Mouse (Mus musculus) 3134 (cell line): ENCODE measurements around the gene Ina.

Experiments used
- DNase-seq: peaks from one replicate; pipeline ENCODE4 v3.0.0-alpha.2; 2011; ENCODE audit warnings: low spot score; ENCODE audit not compliant: insufficient read length; ENCODE audit errors: extremely low read depth

The Ina gene

DNA sequence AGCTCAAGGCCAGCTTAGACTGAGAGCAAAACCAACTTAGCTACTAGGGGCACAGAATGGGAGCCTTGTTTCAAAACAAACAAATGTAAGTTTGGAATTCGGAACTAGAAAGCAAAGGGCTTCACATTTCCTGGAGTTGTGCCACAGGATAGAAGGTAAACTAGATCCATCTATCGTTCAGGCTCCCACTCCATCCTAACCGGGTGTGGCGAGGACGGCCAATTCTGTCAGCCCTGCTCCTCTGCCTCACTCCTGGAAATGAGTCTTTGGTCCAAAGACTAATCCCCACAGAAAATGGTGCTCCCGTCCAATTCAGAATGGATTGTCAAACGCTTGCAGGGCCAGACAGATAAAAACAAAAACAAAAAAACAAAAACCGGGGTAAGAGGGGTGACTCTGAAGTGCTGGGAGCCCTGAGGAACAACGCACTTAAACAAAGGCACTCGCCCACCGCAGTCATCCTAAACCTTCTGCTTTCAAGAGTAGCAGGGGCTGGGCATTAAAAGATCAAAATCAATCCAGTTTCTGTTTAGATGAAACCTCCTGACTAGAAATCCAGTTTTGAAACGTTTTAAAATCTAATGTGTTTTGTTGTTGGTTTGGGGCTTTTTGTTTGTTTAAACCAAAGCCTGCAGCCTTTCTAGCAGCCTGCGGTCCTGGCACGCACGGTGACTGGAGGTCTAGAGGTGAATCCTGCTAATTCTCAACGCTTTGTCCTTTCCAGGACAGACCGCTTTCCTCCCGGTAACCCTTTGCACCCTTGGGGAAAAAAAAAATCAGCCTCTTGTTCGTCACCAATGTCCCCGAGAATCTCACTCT is 949 bp upstream of the Ina start:
- DNase-seq: no peak

DNA sequence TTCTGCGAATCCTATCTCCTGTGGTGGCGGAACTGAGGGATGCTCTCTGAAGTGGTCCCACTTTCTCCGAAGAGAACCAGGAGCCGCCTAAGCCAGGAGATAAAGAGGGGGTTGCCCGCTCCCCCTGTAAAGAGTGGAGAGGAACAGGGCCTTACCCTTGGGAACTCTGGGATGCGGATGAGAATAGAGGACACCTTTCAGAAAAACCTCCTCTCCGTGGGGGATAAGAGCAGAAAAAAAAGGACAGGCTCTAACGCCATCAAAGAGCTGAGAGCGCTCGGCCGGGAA is 395 bp upstream of the Ina start:
- no peak for DNase-seq

DNA sequence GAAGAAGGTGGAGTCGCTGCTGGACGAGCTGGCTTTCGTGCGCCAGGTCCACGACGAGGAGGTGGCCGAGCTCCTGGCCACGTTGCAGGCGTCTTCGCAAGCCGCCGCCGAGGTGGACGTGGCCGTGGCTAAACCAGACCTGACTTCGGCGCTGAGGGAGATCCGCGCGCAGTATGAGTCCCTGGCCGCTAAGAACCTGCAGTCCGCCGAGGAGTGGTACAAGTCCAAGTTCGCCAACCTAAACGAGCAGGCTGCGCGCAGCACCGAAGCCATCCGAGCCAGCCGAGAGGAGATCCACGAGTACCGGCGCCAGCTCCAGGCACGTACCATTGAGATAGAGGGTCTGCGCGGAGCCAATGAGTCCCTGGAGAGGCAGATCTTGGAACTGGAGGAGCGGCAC is 898 bp downstream of the Ina start:
- DNase-seq: no peak

DNA sequence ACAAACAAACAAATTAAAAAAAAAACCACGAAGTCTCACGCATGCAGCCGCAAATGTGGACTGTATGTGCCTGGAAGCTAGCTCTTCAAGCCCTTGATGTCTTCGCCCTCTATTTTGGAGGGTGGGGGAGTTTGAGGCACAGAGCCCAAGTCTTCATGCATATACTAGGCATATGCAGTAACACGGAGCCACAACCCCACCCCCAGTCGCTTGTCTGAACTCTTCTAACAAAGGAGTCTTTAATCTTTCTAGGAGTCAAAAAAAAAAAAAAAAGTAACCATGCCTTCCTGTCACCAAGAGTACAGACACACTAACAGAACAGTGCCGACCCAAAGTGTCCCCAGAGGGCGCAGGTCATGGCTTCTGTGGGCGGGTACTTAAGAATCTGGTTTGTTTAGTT is 1.5 kb downstream of the Ina start:
- DNase-seq: no peak

DNA sequence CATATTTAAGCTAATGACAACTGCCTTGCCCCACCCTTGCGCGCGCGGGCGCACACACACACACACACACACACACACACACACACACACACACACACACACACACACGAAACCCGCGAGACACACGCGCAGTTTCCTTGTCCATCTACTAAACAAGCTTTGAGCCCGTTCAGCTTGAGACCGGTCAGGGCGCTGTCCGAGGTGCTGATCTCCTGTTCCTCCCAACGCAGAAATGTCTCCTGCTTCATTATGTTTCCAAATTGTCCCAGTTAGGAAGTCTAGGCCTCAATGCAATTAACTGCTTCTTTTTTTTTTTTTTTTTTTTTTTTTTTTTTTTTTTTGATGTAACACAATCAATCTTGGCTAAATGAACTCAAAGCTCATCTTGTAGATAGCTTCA is 2.0 kb downstream of the Ina start:
- DNase-seq: no peak

DNA sequence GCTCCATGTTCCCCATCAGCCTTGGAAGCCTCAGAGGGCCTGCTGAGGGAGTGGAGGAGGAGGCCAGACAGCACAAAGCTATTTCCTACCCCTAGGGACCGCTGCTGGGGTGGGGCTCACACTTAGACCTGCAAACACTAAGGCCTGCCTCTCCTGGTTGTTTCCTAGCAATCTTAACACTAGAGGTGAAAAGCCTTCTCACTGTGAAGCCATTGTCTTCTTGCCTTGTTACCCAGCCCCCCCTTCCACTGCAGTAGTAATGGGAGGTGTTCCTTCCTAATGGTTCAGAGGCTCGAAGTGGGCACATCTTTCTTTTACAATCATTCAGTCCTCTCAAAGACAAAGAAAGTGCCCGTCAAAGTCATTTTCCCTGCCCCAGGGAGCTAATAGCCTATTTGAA is 3.3 kb downstream of the Ina start:
- no peak for DNase-seq

DNA sequence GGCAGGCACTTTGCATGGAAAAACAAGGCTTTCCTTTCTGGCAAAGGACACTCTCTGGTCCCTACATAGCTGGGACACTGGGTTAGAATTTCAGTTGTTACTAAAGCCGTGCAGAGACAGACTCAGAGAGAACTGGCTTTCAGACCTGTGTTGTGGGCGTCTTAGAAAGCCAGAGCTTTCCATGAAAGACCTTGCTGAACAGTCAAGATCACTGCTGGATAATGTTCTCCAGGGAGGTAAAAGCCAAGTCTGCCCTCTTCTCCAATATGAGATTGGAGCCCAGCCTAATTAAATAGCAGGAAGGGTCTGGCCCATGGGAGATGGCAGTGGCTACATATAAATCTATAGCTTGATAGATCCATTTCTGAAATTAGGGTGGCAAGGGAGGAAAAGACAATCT is 3.8 kb downstream of the Ina start:
- no peak for DNase-seq

DNA sequence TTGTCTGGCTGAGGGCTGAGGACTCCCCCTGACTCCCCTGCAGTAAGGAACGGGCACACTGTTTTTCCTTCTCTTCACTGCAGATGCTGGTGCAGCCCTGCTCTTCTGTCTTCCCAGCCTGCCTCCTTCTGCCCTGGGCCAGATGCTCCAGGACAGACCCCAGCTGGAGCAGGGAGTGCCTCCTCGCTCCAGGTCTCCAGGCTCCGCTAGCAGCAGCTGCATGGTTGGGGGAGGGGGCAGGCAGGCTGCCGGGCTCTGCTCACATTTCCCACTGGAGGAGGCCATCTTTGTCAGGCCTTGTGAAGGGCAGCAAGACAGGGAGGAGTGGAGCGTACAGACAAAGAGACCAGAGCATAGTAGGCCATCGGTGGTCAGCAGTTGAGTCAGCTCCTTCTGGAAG is 4.8 kb downstream of the Ina start:
- no peak for DNase-seq

DNA sequence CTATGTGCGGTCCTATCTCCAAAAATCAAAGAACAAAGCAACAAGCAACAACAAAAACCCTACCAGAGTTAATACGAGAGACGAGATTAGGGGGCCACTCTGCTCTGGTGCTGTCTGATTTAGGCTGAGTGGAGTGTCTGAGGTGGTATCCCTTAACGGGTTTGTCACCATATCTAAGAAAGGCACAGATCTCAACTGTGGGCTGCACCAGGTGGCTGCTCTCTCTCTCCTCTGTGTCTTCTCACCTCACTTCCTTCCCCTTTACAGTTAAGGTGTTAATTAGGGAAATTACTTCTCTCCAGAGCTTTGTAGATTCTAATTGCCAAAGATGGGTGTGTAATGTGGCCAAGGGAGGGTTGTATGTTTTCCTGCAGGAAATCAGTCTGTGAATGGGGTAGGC is 8.2 kb downstream of the Ina start:
- no peak for DNase-seq

DNA sequence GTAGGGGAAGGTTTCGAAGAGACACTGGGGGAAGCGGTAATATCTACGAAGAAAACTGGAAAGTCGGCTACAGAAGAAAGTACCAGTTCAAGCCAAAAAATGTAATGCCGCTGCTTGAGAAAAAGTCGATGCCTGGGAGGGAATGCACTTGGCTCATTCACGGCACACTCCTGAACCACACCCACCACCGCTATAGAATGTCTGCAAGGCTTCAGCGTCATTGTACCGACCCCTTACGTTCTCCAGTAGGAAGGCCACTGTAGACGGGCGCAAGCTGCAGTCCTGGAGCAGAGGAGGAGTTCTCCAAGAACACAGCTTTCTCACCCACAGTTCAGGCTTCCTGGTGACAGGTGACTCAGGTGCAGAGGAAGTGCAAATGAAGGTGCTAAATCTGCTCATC is 9.0 kb downstream of the Ina start:
- DNase-seq: no peak

DNA sequence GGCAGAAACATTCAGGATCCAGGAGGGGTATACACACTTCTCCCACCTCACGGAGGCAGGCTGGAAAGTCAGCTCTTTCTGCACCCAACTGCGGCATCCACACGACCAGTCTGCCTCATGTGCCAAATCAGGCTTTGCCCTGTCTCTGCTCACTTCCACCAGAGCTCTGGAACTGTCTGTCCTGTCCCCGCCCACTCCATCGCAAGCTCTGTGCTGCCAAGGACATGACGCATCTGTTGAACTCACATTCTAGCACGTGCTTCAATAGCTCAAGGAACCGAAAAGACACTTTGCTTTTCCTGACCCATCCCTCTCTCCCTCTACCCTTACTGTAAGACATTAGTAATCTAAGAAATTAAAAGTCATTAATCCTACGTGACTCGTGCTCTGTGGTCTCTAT is 10.5 kb downstream of the Ina start:
- DNase-seq: peak; percentile 49

DNA sequence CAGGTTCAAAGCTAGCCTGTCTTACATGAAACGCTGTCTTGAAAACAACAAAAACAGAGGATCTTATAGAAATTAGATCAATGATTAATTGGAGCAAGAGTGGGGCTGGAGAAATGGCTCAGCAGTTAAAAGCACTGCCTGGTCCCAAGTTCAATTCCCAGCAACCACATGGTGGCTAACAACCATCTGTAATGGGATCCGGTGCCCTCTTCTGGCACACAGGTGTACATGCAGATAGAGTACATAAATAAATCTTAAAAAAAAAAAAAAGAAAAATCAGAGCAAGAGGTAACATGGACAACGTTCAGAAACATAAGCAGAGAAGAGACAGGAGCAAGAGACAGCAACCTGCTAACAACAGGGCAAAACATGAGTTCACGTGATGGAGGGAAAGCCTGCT is 12.0 kb downstream of the Ina start:
- DNase-seq: no peak

DNA sequence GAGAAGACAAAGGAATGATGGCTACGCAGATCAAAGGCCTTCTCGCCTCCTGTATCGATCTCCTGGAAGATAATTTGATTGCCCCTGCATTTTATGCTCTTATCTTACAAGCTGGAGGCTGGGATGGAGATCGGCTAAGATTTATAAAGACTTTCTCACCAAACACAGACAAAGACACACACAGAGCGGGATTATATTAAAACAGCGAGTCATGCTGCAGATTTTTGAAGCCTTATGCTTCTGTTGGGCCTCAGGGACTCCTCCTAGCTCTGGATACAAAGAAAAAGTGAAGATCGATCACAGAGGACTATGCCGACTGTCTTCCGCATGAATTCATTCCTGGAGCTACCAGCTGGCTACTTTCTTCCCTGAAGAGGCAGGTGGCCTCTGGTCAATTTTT is 15.3 kb downstream of the Ina start:
- DNase-seq: no peak

DNA sequence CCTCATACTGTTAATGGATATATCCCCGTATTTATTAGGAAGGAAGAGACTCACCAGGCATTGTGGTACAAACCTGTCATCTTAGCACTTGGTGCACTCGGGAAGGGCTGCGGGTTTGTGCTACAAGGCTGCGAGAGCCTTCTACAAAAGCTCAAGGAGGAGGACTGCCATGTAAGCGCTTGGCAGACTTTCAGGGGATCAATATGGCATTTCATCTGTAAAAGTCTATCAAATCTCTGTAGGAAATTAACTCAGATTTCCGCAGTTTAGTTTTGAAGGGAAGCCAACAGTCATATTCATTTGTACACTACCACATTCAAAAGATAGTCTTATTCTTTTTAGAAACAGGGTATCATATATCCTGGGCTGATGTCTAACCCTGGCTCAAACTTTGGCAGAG is 17.3 kb downstream of the Ina start:
- DNase-seq: no peak

DNA sequence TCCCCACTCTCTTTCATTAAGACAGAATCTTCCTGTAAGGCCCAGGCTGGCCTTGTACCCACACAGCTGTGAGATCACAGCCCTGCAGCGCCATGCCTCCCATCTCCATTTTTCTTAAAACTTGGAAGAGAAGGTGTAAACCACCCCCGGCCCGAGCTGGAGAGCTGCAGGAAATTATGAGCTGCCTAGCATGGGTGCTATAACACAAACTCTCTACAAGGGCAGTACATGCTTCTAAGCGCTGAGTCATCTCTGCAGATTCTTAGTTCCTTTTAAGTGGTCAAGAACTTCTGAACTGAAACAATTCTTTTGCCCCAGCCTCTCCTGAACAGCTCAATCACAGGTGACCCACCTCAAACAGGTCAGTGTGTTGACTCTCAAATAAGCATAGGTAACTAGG is 20.4 kb downstream of the Ina start:
- no peak for DNase-seq

DNA sequence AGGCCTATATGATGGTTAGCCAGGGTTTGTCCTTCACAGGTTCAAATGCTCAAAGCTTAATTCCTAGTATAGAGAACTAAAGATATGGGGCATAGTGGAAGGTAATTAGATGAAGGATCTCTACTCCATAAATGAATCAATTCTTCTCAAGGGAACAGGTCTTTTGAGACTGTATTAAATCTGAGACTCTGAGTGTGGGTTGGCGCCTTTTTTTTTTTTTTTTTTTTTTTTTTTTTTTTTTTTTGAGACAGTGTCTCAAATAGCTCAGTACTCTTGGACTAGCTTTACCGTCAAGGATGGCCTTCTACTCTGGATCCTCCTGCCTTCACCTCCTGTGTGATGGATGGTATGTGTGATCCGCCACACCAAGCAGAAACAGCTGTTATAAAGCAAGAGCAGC is 22.1 kb downstream of the Ina start:
- no peak for DNase-seq

DNA sequence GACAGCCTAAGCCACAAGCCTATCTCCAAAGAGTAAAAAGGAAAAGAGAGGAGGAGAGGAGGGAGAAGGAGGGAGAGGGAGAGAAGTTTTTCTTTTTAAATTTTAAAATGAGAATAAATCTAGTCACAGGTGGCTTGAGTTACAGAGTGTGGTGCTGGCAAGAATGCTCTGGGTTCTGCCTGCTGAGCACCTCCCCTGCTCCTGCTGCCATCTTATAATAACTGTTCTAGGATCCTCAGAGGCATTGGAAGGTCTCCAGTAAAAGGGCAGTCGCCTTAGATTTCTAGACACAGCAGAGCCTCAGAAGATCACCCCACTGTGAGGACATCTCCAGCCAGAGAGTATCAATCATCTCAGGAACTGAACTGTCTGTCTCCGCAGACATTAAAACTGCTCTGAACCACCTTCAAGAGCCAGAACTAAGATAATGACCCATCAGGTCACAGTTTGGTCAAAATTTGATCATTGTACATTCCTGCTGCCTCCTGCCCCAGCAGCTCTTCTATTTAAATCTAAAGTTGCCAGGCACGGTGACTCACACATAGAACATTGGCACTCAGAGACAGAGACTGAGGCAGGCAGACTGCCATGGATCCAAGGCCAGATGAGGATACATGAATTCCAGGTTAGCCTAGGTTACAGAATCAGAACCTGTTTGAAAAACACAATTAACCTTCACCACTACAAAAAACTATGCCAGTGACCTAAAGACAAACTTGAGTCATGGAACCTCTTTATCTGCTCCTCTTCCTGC is 26.4 kb downstream of the Ina start:
- DNase-seq: peak; percentile 30

DNA sequence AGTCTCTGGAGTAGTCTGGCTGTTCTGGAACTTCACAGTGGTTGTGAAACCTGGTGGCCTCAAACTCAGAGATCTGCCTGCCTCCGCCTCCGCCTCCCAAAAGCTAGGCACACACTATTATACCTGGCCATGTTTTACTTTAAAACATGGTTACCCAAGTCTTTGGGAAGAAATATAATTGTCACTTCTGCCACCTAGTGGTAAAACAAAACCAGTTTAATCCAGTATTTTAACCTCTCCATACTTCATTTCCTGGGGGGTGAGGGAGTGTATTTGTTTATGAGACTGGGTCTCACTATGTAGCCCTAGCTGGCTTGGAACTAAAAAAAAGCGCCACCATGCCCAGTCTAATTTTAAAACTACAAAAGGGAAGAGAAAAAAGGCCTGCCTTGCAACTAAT is 29.1 kb downstream of the Ina start:
- no peak for DNase-seq

DNA sequence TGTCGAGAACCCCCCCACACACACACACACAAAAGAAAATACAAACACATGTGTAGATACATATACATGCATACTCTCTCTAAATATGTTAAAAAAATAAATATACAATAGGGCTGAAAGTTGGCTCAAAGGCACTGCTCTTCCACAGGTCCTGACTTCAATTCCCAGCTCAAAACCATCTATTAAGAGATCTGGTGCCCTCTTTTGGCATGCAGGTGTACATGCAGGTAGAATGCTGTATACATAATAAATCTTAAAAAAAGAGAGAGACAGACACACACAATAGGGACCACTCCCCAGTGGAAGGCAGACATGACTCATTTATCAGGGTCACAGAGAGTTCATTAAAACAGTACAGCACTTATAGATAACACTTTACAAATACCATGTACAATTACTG is 31.8 kb downstream of the Ina start:
- DNase-seq: no peak

DNA sequence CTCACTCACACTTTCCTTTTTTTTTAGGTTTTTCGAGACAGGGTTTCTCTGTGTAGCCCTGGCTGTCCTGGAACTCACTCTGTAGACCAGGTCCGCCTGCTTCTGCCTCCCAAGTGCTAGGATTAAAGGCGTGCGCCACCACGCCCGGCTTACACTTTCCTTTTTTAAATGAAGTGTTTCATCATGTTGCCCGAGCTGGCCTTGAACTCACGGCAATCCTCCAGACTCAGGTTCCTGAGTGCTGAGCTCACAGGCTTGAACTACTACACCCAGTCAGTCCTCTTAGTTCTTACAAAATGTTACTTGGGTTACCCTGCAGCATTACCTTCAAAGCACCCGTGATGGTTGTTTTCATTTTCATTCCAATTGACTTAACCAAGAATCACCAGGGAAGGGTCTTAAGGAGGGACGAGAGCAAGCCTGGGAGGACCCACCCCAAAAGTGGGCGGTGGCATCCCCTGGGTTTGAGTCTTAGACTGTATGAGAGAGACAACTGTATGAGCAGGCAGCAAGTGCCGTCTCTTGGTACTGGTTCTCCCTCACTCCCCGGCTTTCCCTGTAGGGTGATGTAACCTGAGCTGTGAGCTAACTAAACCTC is 32.8 kb downstream of the Ina start:
- no peak for DNase-seq

DNA sequence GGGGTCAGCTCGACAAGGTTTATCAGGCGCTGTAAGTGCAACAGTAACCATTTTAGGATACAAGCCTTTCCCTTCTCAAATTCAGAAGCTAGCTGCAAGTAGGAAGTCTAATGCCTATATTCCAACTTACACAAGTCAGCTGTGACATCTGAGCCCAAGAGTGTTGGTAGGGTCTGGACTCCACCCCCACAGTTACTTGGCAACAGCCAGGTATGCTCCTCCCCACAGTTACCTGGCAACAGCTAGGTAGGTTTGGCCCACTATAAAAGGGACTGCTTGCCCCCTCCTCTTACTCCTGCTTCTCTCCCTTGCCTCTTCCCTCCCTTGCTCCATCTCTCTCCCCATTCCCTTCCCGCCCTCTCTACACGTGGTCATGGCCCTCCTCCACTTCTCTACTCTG is 34.6 kb downstream of the Ina start:
- DNase-seq: no peak

DNA sequence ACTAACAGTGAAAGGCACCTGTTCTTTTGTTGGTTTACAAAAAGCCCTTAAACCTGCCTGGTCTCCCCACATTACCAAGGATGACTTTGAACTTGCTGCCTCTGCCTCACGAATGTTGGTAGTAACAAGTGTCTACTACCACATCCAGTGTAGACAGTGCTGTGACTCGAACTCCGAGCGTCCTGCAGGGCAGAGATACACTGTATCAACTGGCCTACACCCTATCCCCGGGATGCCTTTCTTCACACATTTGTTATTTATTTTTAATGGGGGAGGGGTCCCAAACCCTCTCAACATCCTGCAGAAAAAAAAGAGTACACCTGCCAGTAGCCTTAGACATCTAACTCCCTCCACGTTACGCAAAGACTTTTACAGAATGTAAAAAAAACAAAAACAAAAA is 35.3 kb downstream of the Ina start:
- DNase-seq: no peak
